Comparison of ENCODE assay signal across 8 mouse cellular contexts in genomic region chr8:111536978-111537764, GRCm38 (mm10). TPM values are rescaled to one million over a fixed set of nuclear protein-coding genes. Genes with fewer than 3 reads are reported as not detected.
A peak's percentile ranks its signal among the peaks of the same experiment; 100 is the strongest.
DNase-seq lines count a peak whose midpoint lies in the region; ATAC-seq lines count a peak whose summit lies in the region.

No protein-coding gene starts in this region.

- DNase-seq in cerebellum, postnatal 36 days: peak; percentile 54 to 57
- DNase-seq in gastrocnemius, postnatal 25 days: peak; percentile 41
- DNase-seq in kidney, adult 11 months: peak; percentile 35
- DNase-seq in spleen, postnatal 10 days (ENCODE audit: low spot score in 2 of 2): peak; percentile 57 to 71
- no peak for DNase-seq in ovary, adult 18-20 months (ENCODE audit: low spot score)

- peak overlapping the region; percentile 95 for H3K9ac ChIP-seq in limb, embryonic 13.5 days
- H3K9ac ChIP-seq in midbrain, embryonic 12.5 days (replicated peaks): peak overlapping the region; percentile 98

- H3K27ac ChIP-seq in limb, embryonic 13.5 days: peak overlapping the region; percentile 95
- peak overlapping the region; percentile 94 for H3K27ac ChIP-seq in midbrain, embryonic 12.5 days (replicated peaks)

- peak; percentile 80 for ATAC-seq in activated CD4-positive, CD25-positive, alpha-beta regulatory T cell, adult 4 months
- peak; percentile 40; the same call in 1 of the 2 replicates for ATAC-seq in limb, embryonic 13.5 days (ENCODE audit: low FRiP score, low read depth)
- peak; percentile 55 for ATAC-seq in midbrain, embryonic 12.5 days (ENCODE audit: low FRiP score, low read depth)

- peaks cover 3% of the 10 kb centered on the region; the same call in 1 of the 2 replicates for H3K36me3 ChIP-seq in limb, embryonic 13.5 days
- H3K36me3 ChIP-seq in midbrain, embryonic 12.5 days: no peaks in the 10 kb centered on the region

- H3K27me3 ChIP-seq in limb, embryonic 13.5 days: no peaks in the 10 kb centered on the region
- H3K27me3 ChIP-seq in midbrain, embryonic 12.5 days: no peaks in the 10 kb centered on the region

- no peaks in the 10 kb centered on the region for H3K9me3 ChIP-seq in limb, embryonic 13.5 days
- no peaks in the 10 kb centered on the region for H3K9me3 ChIP-seq in midbrain, embryonic 12.5 days

- peaks cover 43% of the 10 kb centered on the region for H3K4me1 ChIP-seq in limb, embryonic 13.5 days
- H3K4me1 ChIP-seq in midbrain, embryonic 12.5 days: peaks cover 39% of the 10 kb centered on the region

- peak overlapping the region; percentile 98 for H3K4me3 ChIP-seq in limb, embryonic 13.5 days
- peak overlapping the region; percentile 98 for H3K4me3 ChIP-seq in midbrain, embryonic 12.5 days

- H3K4me2 ChIP-seq in limb, embryonic 13.5 days (replicated peaks): peak overlapping the region; percentile 89
- peak overlapping the region; percentile 82 for H3K4me2 ChIP-seq in midbrain, embryonic 12.5 days (replicated peaks)

- WGBS in limb, embryonic 13.5 days: 1% methylated on average over 61 of the region's 64 CpGs
- under 1% methylated on average over 64 of the region's 64 CpGs for WGBS in midbrain, embryonic 12.5 days

RNA-seq across cellular contexts. Expression of gene Znrf1, which starts 1.3 kb away (rescaled TPM):
- polyA plus RNA-seq in activated CD4-positive, CD25-positive, alpha-beta regulatory T cell, adult 4 months (2017; shearing (Covaris generic)): 10 to 100 TPM; 31.6 to 41.8 TPM
- total RNA-seq in gastrocnemius, postnatal 25 days (2021): 10 to 100 TPM; 49.9 to 57.5 TPM
- polyA plus RNA-seq in limb, embryonic 13.5 days (2015; fragmentation: Nextera tagmentation; extraction: Ambion mirVana): 34.5 and 34.6 TPM in 2 replicates
- polyA plus RNA-seq in midbrain, embryonic 12.5 days (2016; fragmentation: Nextera tagmentation; extraction: Ambion mirVana): 86.3 and 91.6 TPM in 2 replicates

RNA-seq across cellular contexts. Expression of gene Wdr59, which starts 15.3 kb away (rescaled TPM):
- polyA plus RNA-seq in activated CD4-positive, CD25-positive, alpha-beta regulatory T cell, adult 4 months (2017; shearing (Covaris generic)): 1 to 10 TPM; 4.2 to 4.5 TPM
- total RNA-seq in gastrocnemius, postnatal 25 days (2021): 1 to 10 TPM; 6.5 to 8.5 TPM
- 7.9 and 8.5 TPM in 2 replicates for polyA plus RNA-seq in limb, embryonic 13.5 days (2015; fragmentation: Nextera tagmentation; extraction: Ambion mirVana)
- polyA plus RNA-seq in midbrain, embryonic 12.5 days (2016; fragmentation: Nextera tagmentation; extraction: Ambion mirVana): 5.7 and 6.0 TPM in 2 replicates
